17 mouse cellular contexts compared by ENCODE assay signal in genomic region chr15:101322640-101323039, GRCm38 (mm10). TPM values are rescaled to one million over a fixed set of nuclear protein-coding genes. Genes with fewer than 3 reads are reported as not detected.
DNase-seq lines count a peak whose midpoint lies in the region.
"Had no signal": no experiment of that assay in that cellular context is flagged by ENCODE, and none has a peak within 500 bp of the region (broad histone marks: within the 10 kb centered on the region; RNA-seq: fewer than 3 reads in every experiment).

No protein-coding gene starts in this region.

- intact Hi-C loops in heart, postnatal 36 days (cut with DNase I): no loop called here

- peak; percentile 39 for DNase-seq in adrenal gland, postnatal 14 days
- DNase-seq in adrenal gland, adult 18-20 months (ENCODE audit: low spot score in 2 of 2): no peak
- peak; percentile 90 for DNase-seq in heart, adult 11 months
- no peak for DNase-seq in heart, postnatal 36 days
- DNase-seq in adipocyte (ENCODE audit: low spot score): peak; percentile 79
- DNase-seq in testis, postnatal 14 days (ENCODE audit: low spot score): no peak
- DNase-seq: adrenal gland, adult 8-10 months; adrenal gland, postnatal 25 days; B cell, adult 2 months; cerebellum, adult 11-12 months; cerebellum, adult 2 months; cerebellum, adult 9-10 months; cerebellum, postnatal 10 days; cerebellum, postnatal 25 days; forebrain, postnatal 0 days had no signal

RNA-seq across cellular contexts. Expression of gene 6030408B16Rik, which starts 29.6 kb away (rescaled TPM):
- total RNA-seq in adrenal gland, postnatal 14 days (2021): 2.1 and 2.4 TPM in 2 replicates
- under 1 TPM; 0.27 to 0.54 TPM for total RNA-seq in adrenal gland, adult 18-20 months (2021)
- total RNA-seq in heart, postnatal 36 days (2021): 1 to 10 TPM in 1 of 2 experiments, under 1 TPM in 1; 0.94 to 1.4 TPM
- total RNA-seq: G1E had no signal

RNA-seq across cellular contexts. Expression of gene Atg101, which starts 38.6 kb away (rescaled TPM):
- total RNA-seq in adrenal gland, postnatal 14 days (2021): 64.4 and 97.1 TPM in 2 replicates
- 10 to 100 TPM; 60.5 to 64.0 TPM for total RNA-seq in adrenal gland, adult 18-20 months (2021)
- 10 to 100 TPM; 23.7 to 23.9 TPM for total RNA-seq in heart, postnatal 36 days (2021)

RNA-seq across cellular contexts. Expression of gene Krt80, which starts 47.3 kb away (rescaled TPM):
- total RNA-seq in adrenal gland, postnatal 14 days (2021): 0.74 and 1.1 TPM in 2 replicates
- 1 to 10 TPM; 4.3 to 7.8 TPM for total RNA-seq in adrenal gland, adult 18-20 months (2021)
- 1 to 10 TPM; 2.0 to 2.1 TPM for total RNA-seq in heart, postnatal 36 days (2021)
- total RNA-seq: CH12.LX had no signal

Comparison
In these comparisons a context has a peak if more than half of its experiments do, and no peak if none do; other contexts are left out.
1. DNase-seq: peak in adrenal gland, postnatal 14 days (single experiment), heart, adult 11 months (single experiment) and adipocyte (single experiment); none in adrenal gland, adult 18-20 months (0 of 2), heart, postnatal 36 days (0 of 2) and testis, postnatal 14 days (single experiment).